Mouse (Mus musculus): Measurements from ENCODE around the gene Qrsl1.

DNA sequence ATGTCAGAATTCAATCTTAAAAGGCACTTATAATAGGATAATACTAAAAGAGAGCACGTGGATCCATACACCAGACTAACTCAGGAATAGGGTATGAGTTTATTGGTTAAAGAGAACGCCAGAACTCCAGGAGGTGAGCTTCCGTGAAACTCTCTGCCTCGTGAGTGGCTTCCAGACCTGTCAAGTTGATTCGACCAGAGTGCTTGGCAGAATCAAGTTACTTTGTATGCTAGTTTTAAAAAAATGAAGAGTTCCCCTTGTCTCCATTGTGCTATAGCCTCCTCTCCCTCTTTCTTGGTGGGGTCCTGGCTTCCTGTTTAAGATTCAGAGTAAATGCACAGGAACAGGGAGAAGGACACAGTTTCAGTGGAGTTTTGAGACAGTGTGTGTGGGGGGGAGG is 60.1 kb downstream of the Qrsl1 start:
- no peak for TF ChIP-seq MYOG (IDR thresholded peaks at IDR 0.05; ENCODE audit: control insufficient read depth in 1 of 3, insufficient read depth in 1 of 3, insufficient read length in 2 of 3, low read depth in 2 of 3)
- TF ChIP-seq TCF3 (IDR thresholded peaks at IDR 0.05; ENCODE audit: insufficient read length, low read depth), result no peak
- TF ChIP-seq POLR2A (IDR thresholded peaks at IDR 0.05; ENCODE audit: insufficient read length, low read depth), result no peak
- no peak for TF ChIP-seq MAX (IDR thresholded peaks at IDR 0.05; ENCODE audit: low read depth)

Data from myocyte (in vitro differentiated cells).